Mouse (Mus musculus): Measurements from ENCODE around the gene Ermp1. TPM values are rescaled to one million over a fixed set of nuclear protein-coding genes. Genes with fewer than 3 reads are reported as not detected.

The Ermp1 gene
- polyA plus RNA-seq, 1 experiment: not detected

GRCm38 (mm10) chr19:29678181-29678778 lies 30.1 kb upstream of the Ermp1 start:
- Histone ChIP-seq H3K4me1 (ENCODE audit: control insufficient read depth, insufficient read depth, low read length) (no peaks in the 10 kb centered on the region), H3K27ac (ENCODE audit: insufficient read depth, low read depth, low read length) (no peak overlapping the region), H3K4me3 (ENCODE audit: insufficient read depth, low read depth, low read length) (no peak overlapping the region)
- WGBS: 91% methylated on average over 6 of the region's 6 CpGs
- TF ChIP-seq CTCF (IDR thresholded peaks at IDR 0.05; ENCODE audit: insufficient read depth, low read depth, low read length): no peak
- TF ChIP-seq POLR2A (IDR thresholded peaks at IDR 0.05; ENCODE audit: insufficient read depth, low read depth, low read length): no peak

GRCm38 (mm10) chr19:29676479-29677193 lies 28.4 kb upstream of the Ermp1 start:
- no peaks in the 10 kb centered on the region for H3K4me1 ChIP-seq (ENCODE audit: control insufficient read depth, insufficient read depth, low read length)
- no peak overlapping the region for H3K4me3 ChIP-seq (ENCODE audit: insufficient read depth, low read depth, low read length)
- no peak overlapping the region for H3K27ac ChIP-seq (ENCODE audit: insufficient read depth, low read depth, low read length)
- 65% methylated on average over 10 of the region's 10 CpGs for WGBS
- TF ChIP-seq CTCF (IDR thresholded peaks at IDR 0.05; ENCODE audit: insufficient read depth, low read depth, low read length) (no peak), POLR2A (IDR thresholded peaks at IDR 0.05; ENCODE audit: insufficient read depth, low read depth, low read length) (no peak)

- H3K27ac ChIP-seq (ENCODE audit: insufficient read depth, low read depth, low read length): no peak overlapping the region
- no peaks in the 10 kb centered on the region for H3K4me1 ChIP-seq (ENCODE audit: control insufficient read depth, insufficient read depth, low read length)
- WGBS: 82% methylated on average over 9 of the region's 9 CpGs
- no peak overlapping the region for H3K4me3 ChIP-seq (ENCODE audit: insufficient read depth, low read depth, low read length)
- TF ChIP-seq POLR2A (IDR thresholded peaks at IDR 0.05; ENCODE audit: insufficient read depth, low read depth, low read length) (no peak), CTCF (IDR thresholded peaks at IDR 0.05; ENCODE audit: insufficient read depth, low read depth, low read length) (no peak)
Observed at GRCm38 (mm10) chr19:29675562-29676078, 27.4 kb upstream of the Ermp1 start.

GRCm38 (mm10) chr19:29674946-29675345 lies 26.7 kb upstream of the Ermp1 start:
- Histone ChIP-seq H3K27ac (ENCODE audit: insufficient read depth, low read depth, low read length) (no peak overlapping the region), H3K4me1 (ENCODE audit: control insufficient read depth, insufficient read depth, low read length) (no peaks in the 10 kb centered on the region), H3K4me3 (ENCODE audit: insufficient read depth, low read depth, low read length) (no peak overlapping the region)
- TF ChIP-seq POLR2A (IDR thresholded peaks at IDR 0.05; ENCODE audit: insufficient read depth, low read depth, low read length): no peak
- WGBS: 97% methylated on average over 7 of the region's 7 CpGs

DNA sequence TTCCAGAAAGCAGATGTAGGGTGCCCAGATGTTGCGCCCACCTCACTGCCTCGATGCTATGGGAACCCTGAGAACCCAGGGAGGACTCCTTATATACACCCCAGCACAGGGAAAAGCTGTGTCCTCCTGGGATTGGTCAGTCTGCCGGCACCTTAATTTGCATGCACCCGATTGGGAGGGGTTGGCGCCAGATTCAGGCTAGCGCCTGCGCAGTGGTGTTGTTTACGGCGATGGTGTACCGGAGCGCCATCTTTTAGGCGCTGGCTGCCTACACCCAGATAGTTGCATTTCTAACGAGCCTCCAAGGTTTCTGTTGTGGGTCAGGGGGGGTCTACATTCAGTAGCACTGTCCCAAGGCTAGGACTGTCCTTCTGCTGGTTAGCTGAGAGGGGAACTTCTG lies 24.4 kb upstream of the Ermp1 start:
- WGBS: 98% methylated on average over 13 of the region's 13 CpGs
- Histone ChIP-seq H3K27ac (ENCODE audit: insufficient read depth, low read depth, low read length) (no peak overlapping the region), H3K4me3 (ENCODE audit: insufficient read depth, low read depth, low read length) (no peak overlapping the region), H3K4me1 (ENCODE audit: control insufficient read depth, insufficient read depth, low read length) (no peaks in the 10 kb centered on the region)
- TF ChIP-seq CTCF (IDR thresholded peaks at IDR 0.05; ENCODE audit: insufficient read depth, low read depth, low read length) (no peak), POLR2A (IDR thresholded peaks at IDR 0.05; ENCODE audit: insufficient read depth, low read depth, low read length) (no peak)

GRCm38 (mm10) chr19:29671160-29671559 lies 22.9 kb upstream of the Ermp1 start:
- WGBS: 90% methylated on average over 2 of the region's 2 CpGs
- Histone ChIP-seq H3K4me3 (ENCODE audit: insufficient read depth, low read depth, low read length) (no peak overlapping the region), H3K27ac (ENCODE audit: insufficient read depth, low read depth, low read length) (no peak overlapping the region), H3K4me1 (ENCODE audit: control insufficient read depth, insufficient read depth, low read length) (no peaks in the 10 kb centered on the region)
- TF ChIP-seq CTCF (IDR thresholded peaks at IDR 0.05; ENCODE audit: insufficient read depth, low read depth, low read length): no peak
- TF ChIP-seq POLR2A (IDR thresholded peaks at IDR 0.05; ENCODE audit: insufficient read depth, low read depth, low read length): no peak

GRCm38 (mm10) chr19:29670247-29670646 lies 22.0 kb upstream of the Ermp1 start:
- TF ChIP-seq POLR2A (IDR thresholded peaks at IDR 0.05; ENCODE audit: insufficient read depth, low read depth, low read length) (no peak), CTCF (IDR thresholded peaks at IDR 0.05; ENCODE audit: insufficient read depth, low read depth, low read length) (no peak)
- Histone ChIP-seq H3K27ac (ENCODE audit: insufficient read depth, low read depth, low read length) (no peak overlapping the region), H3K4me1 (ENCODE audit: control insufficient read depth, insufficient read depth, low read length) (no peaks in the 10 kb centered on the region), H3K4me3 (ENCODE audit: insufficient read depth, low read depth, low read length) (no peak overlapping the region)
- 63% methylated on average over 6 of the region's 6 CpGs for WGBS

DNA sequence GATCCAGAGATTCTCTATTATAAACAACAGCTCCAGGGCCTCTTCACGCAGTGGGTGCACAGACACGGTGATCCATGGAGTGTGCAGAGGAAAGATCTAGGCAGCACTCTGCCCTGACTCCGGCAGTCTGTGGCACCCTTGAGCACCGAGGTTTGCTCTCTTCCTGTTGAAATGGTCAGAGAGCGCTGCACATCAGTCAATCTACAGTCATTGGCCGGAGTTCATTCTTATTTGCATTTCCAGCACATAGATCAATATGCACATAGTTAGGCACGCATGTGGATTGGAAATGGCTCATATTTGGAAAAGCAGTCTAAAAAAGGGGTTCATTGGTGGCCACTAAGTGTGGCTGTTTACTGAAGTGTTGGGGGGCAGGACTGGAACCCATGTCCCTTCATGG lies 19.9 kb upstream of the Ermp1 start:
- WGBS: 95% methylated on average over 7 of the region's 7 CpGs
- Histone ChIP-seq H3K4me3 (ENCODE audit: insufficient read depth, low read depth, low read length) (no peak overlapping the region), H3K27ac (ENCODE audit: insufficient read depth, low read depth, low read length) (no peak overlapping the region), H3K4me1 (ENCODE audit: control insufficient read depth, insufficient read depth, low read length) (no peaks in the 10 kb centered on the region)
- TF ChIP-seq CTCF (IDR thresholded peaks at IDR 0.05; ENCODE audit: insufficient read depth, low read depth, low read length): no peak
- no peak for TF ChIP-seq POLR2A (IDR thresholded peaks at IDR 0.05; ENCODE audit: insufficient read depth, low read depth, low read length)

DNA sequence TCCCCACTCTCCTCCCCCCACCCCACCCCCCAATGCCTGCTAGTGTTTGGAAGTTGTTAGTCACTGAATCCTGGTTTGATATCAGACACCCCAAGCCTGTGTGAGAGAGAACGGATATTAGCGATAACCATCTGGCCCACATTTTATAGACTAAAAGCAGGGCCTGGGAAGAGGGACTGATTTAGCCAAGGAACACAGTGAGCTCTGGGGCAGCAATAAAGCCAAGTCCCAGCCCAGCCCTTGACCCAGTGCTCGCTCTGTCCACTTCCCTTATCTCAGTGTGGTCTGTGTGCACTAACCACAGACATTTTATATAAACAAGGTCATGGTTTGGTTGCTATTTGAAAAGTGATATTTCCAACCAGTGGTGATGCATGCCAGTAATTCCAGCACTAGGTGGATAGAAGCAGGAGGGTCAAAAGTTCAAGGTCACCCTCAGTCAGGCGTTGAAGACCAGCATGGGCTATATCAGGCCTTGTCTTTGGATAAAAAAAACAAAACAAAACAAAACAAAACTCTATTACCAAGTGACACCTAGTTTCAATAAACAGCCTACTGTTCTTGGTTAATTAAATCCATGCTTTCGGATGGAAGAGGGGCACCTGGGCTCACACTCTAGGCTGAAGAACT lies 18.9 kb upstream of the Ermp1 start:
- TF ChIP-seq POLR2A (IDR thresholded peaks at IDR 0.05; ENCODE audit: insufficient read depth, low read depth, low read length) (no peak), CTCF (IDR thresholded peaks at IDR 0.05; ENCODE audit: insufficient read depth, low read depth, low read length) (no peak)
- no peak overlapping the region for H3K4me3 ChIP-seq (ENCODE audit: insufficient read depth, low read depth, low read length)
- H3K27ac ChIP-seq (ENCODE audit: insufficient read depth, low read depth, low read length): no peak overlapping the region
- H3K4me1 ChIP-seq (ENCODE audit: control insufficient read depth, insufficient read depth, low read length): no peaks in the 10 kb centered on the region
- 80% methylated on average over 5 of the region's 5 CpGs for WGBS

Measured in olfactory bulb, adult 2 months (tissue).